Mouse (Mus musculus) spleen, adult 12 weeks (tissue): ENCODE measurements around the gene Defa17.
"Not testable (repeated sequence)": the region's sequence is repeated elsewhere in the genome, so short reads cannot be mapped to it uniquely, and the experiment has no call there.

ENCODE experiments used
- DNase-seq: peaks from one replicate; pipeline ENCODE4 v3.0.0; 2022; ENCODE audit warnings: low spot score

Defa17 gene

DNA sequence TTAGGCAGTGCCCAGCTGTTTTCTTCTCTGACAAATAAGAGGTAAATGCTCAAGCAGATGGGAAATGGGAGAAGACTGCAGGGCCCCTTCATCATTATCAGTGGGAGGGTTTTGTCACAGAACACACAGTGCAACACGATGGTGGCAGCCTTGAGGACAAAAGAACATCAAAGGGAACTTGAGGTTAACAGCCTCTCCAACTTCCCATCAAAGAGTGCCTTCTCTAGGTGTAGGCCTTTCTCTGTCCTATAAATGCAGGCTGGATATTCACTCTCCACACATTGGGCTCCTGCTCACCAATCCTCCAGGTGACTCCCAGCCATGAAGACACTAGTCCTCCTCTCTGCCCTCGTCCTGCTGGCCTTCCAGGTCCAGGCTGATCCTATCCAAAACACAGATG is at the start of gene Defa17:
TSS of gene Defa17 (plus strand) at position 301 of the 400 bp plus-strand sequence.
- not testable (repeated sequence) for DNase-seq

DNA sequence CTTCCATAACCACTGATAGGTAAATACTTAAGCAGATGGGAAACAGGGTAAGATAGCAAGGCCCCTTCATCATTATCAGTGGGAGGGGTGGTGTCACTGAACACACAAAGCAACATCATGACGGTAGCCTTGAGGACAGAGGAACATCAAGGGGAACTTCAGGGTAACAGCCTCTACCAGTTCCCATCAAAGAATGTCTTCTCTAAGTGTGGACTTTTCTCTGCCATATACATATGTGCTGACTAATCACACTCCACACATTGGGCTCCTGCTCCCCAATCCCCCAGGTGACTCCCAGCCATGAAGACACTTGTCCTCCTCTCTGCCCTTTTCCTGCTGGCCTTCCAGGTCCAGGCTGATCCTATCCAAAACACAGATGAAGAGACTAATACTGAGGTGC is 37.7 kb upstream of the Defa17 start, which contains the start of gene Defa26:
TSS of gene Defa26 (plus strand) at position 301 of the 400 bp plus-strand sequence.
- DNase-seq: not testable (repeated sequence)

DNA sequence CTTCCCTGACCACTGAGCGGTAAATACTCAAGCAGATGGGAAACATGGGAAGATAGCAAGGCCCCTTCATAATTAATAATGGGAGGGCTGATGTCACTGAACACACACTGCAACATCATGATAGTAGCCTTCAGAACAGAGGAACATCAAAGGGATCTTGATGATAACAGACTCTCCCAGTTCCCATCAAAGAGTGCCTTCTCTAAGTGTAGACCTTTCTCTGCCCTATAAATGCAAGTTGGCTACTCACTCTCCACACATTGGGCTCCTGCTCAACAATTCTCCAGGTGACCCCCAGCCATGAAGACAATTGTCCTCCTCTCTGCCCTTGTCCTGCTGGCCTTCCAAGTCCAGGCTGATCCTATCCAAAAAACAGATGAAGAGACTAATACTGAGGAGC is 9.9 kb downstream of the Defa17 start, which contains the start of gene Defa34:
TSS of gene Defa34 (plus strand) at position 301 of the 400 bp plus-strand sequence.
- DNase-seq: not testable (repeated sequence)

DNA sequence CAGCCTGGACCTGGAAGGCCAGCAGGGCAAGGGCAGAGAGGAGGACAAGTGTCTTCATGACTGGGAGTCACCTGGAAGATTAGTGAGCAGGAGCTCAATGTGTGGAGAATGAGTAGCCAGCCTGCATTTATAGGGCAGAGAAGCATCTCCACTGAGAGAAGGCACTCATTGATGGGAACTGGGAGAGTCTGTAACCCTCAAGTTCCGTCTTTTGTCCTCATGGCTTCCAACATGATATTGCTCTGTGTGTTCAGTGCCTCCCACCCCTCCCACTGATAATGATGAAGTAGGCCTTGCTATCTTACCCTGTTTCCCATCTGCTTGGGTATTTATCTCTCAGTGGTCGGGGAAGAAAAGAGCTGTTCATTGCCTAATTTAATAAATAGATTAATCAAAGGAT is 48.0 kb downstream of the Defa17 start, which contains the start of gene AY761184:
TSS of gene AY761184 (minus strand) at position 101 of the 400 bp plus-strand sequence.
- not testable (repeated sequence) for DNase-seq
